Mouse (Mus musculus) brown adipose tissue, adult 24 weeks (tissue): Measurements from ENCODE around the gene BC052040. TPM values are rescaled to one million over a fixed set of nuclear protein-coding genes. Genes with fewer than 3 reads are reported as not detected.

Experiments used
- H3K27ac ChIP-seq: fragments of 200-500 bp; replicated peaks from 2 replicates; pipeline ENCODE4 v1.5.1; 2012; ENCODE audit warnings: low read depth, mild to moderate bottlenecking, low read length
- H3K4me1 ChIP-seq: fragments of 200-500 bp; 2 replicates; pipeline ENCODE4 v1.6.1; 2012; ENCODE audit warnings: low read length, mixed read lengths; ENCODE audit not compliant: control insufficient read depth, insufficient read depth, insufficient read length
- H3K4me3 ChIP-seq: fragments of 200-500 bp; 2 replicates; pipeline ENCODE4 v1.5.1; 2012; ENCODE audit warnings: low read depth, mild to moderate bottlenecking, low read length, moderate library complexity; ENCODE audit not compliant: insufficient read depth
- polyA plus RNA-seq: library from polyadenylated mRNA; stranded (reverse); fragments of >200 nt; gene quantifications from 2 replicates; pipeline ENCODE4 v1.2.4, GENCODE M21; 2012; ENCODE audit not compliant: missing spikeins, insufficient read depth, insufficient read length

Gene BC052040
- polyA plus RNA-seq, 1 experiment: 1.7 TPM

- no peaks in the 10 kb centered on the region for H3K4me1 ChIP-seq
- H3K27ac ChIP-seq: no peak overlapping the region
- no peak overlapping the region for H3K4me3 ChIP-seq
Measured at GRCm38 (mm10) chr2:115813316-115813715, 231.8 kb downstream of the BC052040 start.

- Histone ChIP-seq H3K27ac (no peak overlapping the region), H3K4me1 (no peaks in the 10 kb centered on the region), H3K4me3 (no peak overlapping the region)
Measured at GRCm38 (mm10) chr2:115813721-115814120, 232.2 kb downstream of the BC052040 start.

- Histone ChIP-seq H3K4me1 (no peaks in the 10 kb centered on the region), H3K27ac (no peak overlapping the region), H3K4me3 (no peak overlapping the region)
Measured at GRCm38 (mm10) chr2:115817959-115818358, 236.4 kb downstream of the BC052040 start.

- no peak overlapping the region for H3K4me3 ChIP-seq
- H3K4me1 ChIP-seq: no peaks in the 10 kb centered on the region
- no peak overlapping the region for H3K27ac ChIP-seq
Measured at GRCm38 (mm10) chr2:115822361-115822760, 240.8 kb downstream of the BC052040 start.
